Mouse (Mus musculus): ENCODE data around the gene N4bp2.

DNA sequence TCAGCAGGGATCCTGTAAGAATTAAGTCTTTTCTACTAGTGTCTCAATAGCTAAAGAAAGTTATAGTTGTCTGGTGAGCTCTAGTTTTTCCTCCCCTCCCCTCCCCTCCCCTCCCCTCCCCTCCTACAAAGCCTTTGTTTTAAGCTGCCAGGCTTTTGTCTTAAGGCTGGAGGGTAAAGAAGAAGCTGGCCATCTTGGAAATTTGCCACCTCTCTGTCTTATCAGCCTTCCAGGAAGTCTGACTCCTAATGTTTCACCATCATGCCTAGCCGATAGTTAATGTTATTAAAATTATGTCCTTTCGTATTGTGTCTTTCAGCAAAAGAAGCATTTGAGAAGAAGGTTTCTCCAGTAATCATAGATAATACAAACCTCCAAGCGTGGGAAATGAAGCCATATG is 30.9 kb downstream of the N4bp2 start:
- TF ChIP-seq CHD2 (IDR thresholded peaks at IDR 0.05; ENCODE audit: low read depth, low read length) (no peak), HCFC1 (IDR thresholded peaks at IDR 0.05; ENCODE audit: borderline replicate concordance, insufficient read depth, low read length) (no peak), ZC3H11A (IDR thresholded peaks at IDR 0.05; ENCODE audit: borderline replicate concordance, low read depth, low read length) (no peak), ZNF384 (IDR thresholded peaks at IDR 0.05; ENCODE audit: low read depth, low read length) (no peak), MAFK (IDR thresholded peaks at IDR 0.05; ENCODE audit: insufficient read depth, low read depth, low read length) (no peak)
